Mouse (Mus musculus): ENCODE results near the gene Olfr857. TPM values are rescaled to one million over a fixed set of nuclear protein-coding genes. Genes with fewer than 3 reads are reported as not detected.

The Olfr857 gene
- total and polyA plus RNA-seq, 3 experiments: not detected

DNA sequence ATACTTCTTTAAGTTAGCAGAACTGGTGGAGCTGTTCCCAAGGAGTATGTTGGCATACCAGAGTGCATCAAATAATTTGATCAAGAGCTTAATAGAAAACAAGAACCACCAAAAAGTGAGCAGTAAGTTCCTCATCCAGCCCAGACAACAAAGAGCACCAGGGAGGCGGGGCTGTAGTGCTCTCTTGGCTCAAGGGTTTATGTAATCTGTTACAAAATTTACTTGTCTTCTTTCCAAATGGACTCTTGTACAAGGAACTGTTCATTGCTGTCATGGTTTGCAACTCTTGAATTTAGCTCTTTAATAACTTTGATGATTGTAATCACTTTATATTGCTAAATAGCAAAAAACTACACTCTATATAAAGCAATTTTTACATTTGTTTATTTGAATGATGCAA is 17.8 kb upstream of the Olfr857 start:
- Histone ChIP-seq H3K27me3 (ENCODE audit: control insufficient read depth in 1 of 2, insufficient read depth in 2 of 2, low read length in 2 of 2) (no peaks in the 10 kb centered on the region), H3K27ac (ENCODE audit: control insufficient read depth, low read depth, low read length) (no peak overlapping the region), H3K36me3 (ENCODE audit: control insufficient read depth in 1 of 2, insufficient read depth in 2 of 2, low read length in 2 of 2) (no peaks in the 10 kb centered on the region), H3K9ac (ENCODE audit: control insufficient read depth, low read depth, low read length, poor library complexity, severe bottlenecking) (no peak overlapping the region), H3K79me2 (ENCODE audit: control insufficient read depth, insufficient read depth, low read length, poor library complexity) (no peaks in the 10 kb centered on the region), H3K4me1 (ENCODE audit: control insufficient read depth in 1 of 2, insufficient read depth in 2 of 2, low read length in 2 of 2) (no peaks in the 10 kb centered on the region), H3K9me3 (replicated peaks; ENCODE audit: insufficient read depth, low read length) (no peaks in the 10 kb centered on the region), H3K4me3 (ENCODE audit: control insufficient read depth in 1 of 2, insufficient read depth in 1 of 2, low read depth in 2 of 2, low read length in 2 of 2) (no peak overlapping the region)
- peak; percentile 36 for DNase-seq (ENCODE audit: low read depth, low spot score)
- TF ChIP-seq ZNF384 (IDR thresholded peaks at IDR 0.05; ENCODE audit: low read depth, low read length) (no peak), GATA1 (IDR thresholded peaks at IDR 0.05; ENCODE audit: low read depth, low read length) (no peak), ELF1 (IDR thresholded peaks at IDR 0.05; ENCODE audit: low read depth, low read length) (no peak), MEF2A (IDR thresholded peaks at IDR 0.05; ENCODE audit: extremely low read depth, insufficient replicate concordance, low read depth, low read length, poor library complexity, severe bottlenecking) (no peak), KAT2A (conservative IDR thresholded peaks at IDR 0.05; ENCODE audit: low read depth, low read length) (no peak), TAL1 (IDR thresholded peaks at IDR 0.05; ENCODE audit: low read length) (no peak), ETS1 (IDR thresholded peaks at IDR 0.05; ENCODE audit: low read depth, low read length) (no peak), TBP (IDR thresholded peaks at IDR 0.05; ENCODE audit: low read depth, low read length) (no peak), SMC3 (IDR thresholded peaks at IDR 0.05; ENCODE audit: low read depth, low read length) (no peak), CHD2 (IDR thresholded peaks at IDR 0.05; ENCODE audit: low read length) (no peak), POLR2AphosphoS2 (IDR thresholded peaks at IDR 0.05; ENCODE audit: low read length) (no peak), ZC3H11A (IDR thresholded peaks at IDR 0.05; ENCODE audit: low read depth, low read length) (no peak), BHLHE40 (IDR thresholded peaks at IDR 0.05; ENCODE audit: borderline replicate concordance, low read depth, low read length) (no peak), MAZ (IDR thresholded peaks at IDR 0.05; ENCODE audit: low read depth, low read length) (no peak), E2F4 (IDR thresholded peaks at IDR 0.05; ENCODE audit: borderline replicate concordance, low read depth, low read length) (no peak), CTCF (IDR thresholded peaks at IDR 0.05 in 2 of 3, conservative IDR thresholded peaks at IDR 0.05 in 1 of 3; ENCODE audit: control insufficient read depth in 1 of 3, insufficient read depth in 1 of 3, low read depth in 2 of 3, low read length in 3 of 3, poor library complexity in 1 of 3, severe bottlenecking in 1 of 3) (no peak)

DNA sequence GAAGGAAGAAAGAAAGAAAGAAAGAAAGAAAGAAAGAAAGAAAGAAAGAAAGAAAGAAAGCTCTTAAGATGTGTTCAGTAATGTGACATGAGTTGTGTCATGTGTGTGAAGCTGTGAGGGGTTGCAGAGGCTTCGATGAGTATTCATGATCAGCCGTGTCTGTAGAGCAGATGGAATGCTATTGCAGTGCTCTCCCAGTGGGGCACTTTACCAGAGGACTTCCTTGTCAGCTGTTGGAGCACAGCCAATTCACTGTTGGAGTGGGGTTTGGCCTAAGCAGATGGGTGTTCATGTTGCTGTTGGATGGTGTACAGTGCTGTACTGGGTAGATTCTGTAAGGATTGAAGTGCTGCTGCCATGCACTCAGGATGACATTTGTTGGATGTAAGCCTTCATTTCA is 16.8 kb upstream of the Olfr857 start:
- no peaks in the 10 kb centered on the region for H3K4me1 ChIP-seq (ENCODE audit: control insufficient read depth in 1 of 2, insufficient read depth in 2 of 2, low read length in 2 of 2)
- H3K27me3 ChIP-seq (ENCODE audit: control insufficient read depth in 1 of 2, insufficient read depth in 2 of 2, low read length in 2 of 2): no peaks in the 10 kb centered on the region
- peak; percentile 74 for DNase-seq (ENCODE audit: low read depth, low spot score)
- no peaks in the 10 kb centered on the region for H3K79me2 ChIP-seq (ENCODE audit: control insufficient read depth, insufficient read depth, low read length, poor library complexity)
- TF ChIP-seq JUND (IDR thresholded peaks at IDR 0.05; ENCODE audit: low read depth, low read length) (no peak), POLR2AphosphoS5 (IDR thresholded peaks at IDR 0.05; ENCODE audit: borderline replicate concordance, low read depth, low read length) (no peak), NRF1 (IDR thresholded peaks at IDR 0.05; ENCODE audit: insufficient read depth, low read depth, low read length, poor library complexity, severe bottlenecking) (no peak), ETS1 (IDR thresholded peaks at IDR 0.05; ENCODE audit: low read depth, low read length) (no peak), GABPA (IDR thresholded peaks at IDR 0.05; ENCODE audit: low read depth, low read length) (no peak), UBTF (IDR thresholded peaks at IDR 0.05; ENCODE audit: borderline replicate concordance, insufficient read depth, low read depth, low read length) (no peak), CHD1 (IDR thresholded peaks at IDR 0.05; ENCODE audit: low read depth, low read length) (no peak), ZMIZ1 (IDR thresholded peaks at IDR 0.05; ENCODE audit: low read depth, low read length) (no peak), USF2 (IDR thresholded peaks at IDR 0.05; ENCODE audit: borderline replicate concordance in 1 of 2, insufficient read depth in 1 of 2, low read depth in 1 of 2, low read length in 2 of 2) (no peak), BHLHE40 (IDR thresholded peaks at IDR 0.05; ENCODE audit: borderline replicate concordance, low read depth, low read length) (no peak), SIN3A (IDR thresholded peaks at IDR 0.05; ENCODE audit: low read length) (no peak), POLR2A (IDR thresholded peaks at IDR 0.05; ENCODE audit: control insufficient read depth in 1 of 2, insufficient read depth in 1 of 2, low read depth in 1 of 2, low read length in 2 of 2, poor library complexity in 1 of 2) (no peak), TCF12 (IDR thresholded peaks at IDR 0.05; ENCODE audit: low read depth, low read length) (no peak), MAZ (IDR thresholded peaks at IDR 0.05; ENCODE audit: low read depth, low read length) (no peak), TBP (IDR thresholded peaks at IDR 0.05; ENCODE audit: low read depth, low read length) (no peak), ZC3H11A (IDR thresholded peaks at IDR 0.05; ENCODE audit: low read depth, low read length) (no peak), HCFC1 (IDR thresholded peaks at IDR 0.05; ENCODE audit: low read depth, low read length) (no peak)
- no peak overlapping the region for H3K9ac ChIP-seq (ENCODE audit: control insufficient read depth, low read depth, low read length, poor library complexity, severe bottlenecking)
- no peak overlapping the region for H3K4me3 ChIP-seq (ENCODE audit: control insufficient read depth in 1 of 2, insufficient read depth in 1 of 2, low read depth in 2 of 2, low read length in 2 of 2)
- H3K27ac ChIP-seq (ENCODE audit: control insufficient read depth, low read depth, low read length): no peak overlapping the region
- H3K36me3 ChIP-seq (ENCODE audit: control insufficient read depth in 1 of 2, insufficient read depth in 2 of 2, low read length in 2 of 2): no peaks in the 10 kb centered on the region
- no peaks in the 10 kb centered on the region for H3K9me3 ChIP-seq (replicated peaks; ENCODE audit: insufficient read depth, low read length)

All from MEL (cell line).